Comparison of ENCODE assay signal across 17 mouse cellular contexts in genomic region chr17:48913437-48913836, GRCm38 (mm10). TPM values are rescaled to one million over a fixed set of nuclear protein-coding genes. Genes with fewer than 3 reads are reported as not detected.
DNase-seq lines count a peak whose midpoint lies in the region; ATAC-seq and TF ChIP-seq lines count a peak whose summit lies in the region.
"Had no signal": no experiment of that assay in that cellular context is flagged by ENCODE, and none has a peak within 500 bp of the region (broad histone marks: within the 10 kb centered on the region; RNA-seq: fewer than 3 reads in every experiment).

No protein-coding gene starts in this region.

- no peak for TF ChIP-seq EP300 in MEL (IDR thresholded peaks at IDR 0.05; ENCODE audit: low read depth in 1 of 2, low read length in 2 of 2)

- no peak for TF ChIP-seq POLR2A in MEL (IDR thresholded peaks at IDR 0.05; ENCODE audit: control insufficient read depth in 1 of 2, insufficient read depth in 1 of 2, low read depth in 1 of 2, low read length in 2 of 2, poor library complexity in 1 of 2)

- H3K27ac ChIP-seq in kidney, embryonic 16.5 days (ENCODE audit: low read length), result no peak overlapping the region
- no peak overlapping the region for H3K27ac ChIP-seq in MEL (ENCODE audit: control insufficient read depth, low read depth, low read length)
- no peak overlapping the region for H3K27ac ChIP-seq in embryonic facial prominence, embryonic 14.5 days (replicated peaks; ENCODE audit: low read depth, low read length)
- H3K27ac ChIP-seq in left cerebral cortex, adult 2 months, result no peak overlapping the region
- H3K27ac ChIP-seq: embryonic facial prominence, embryonic 12.5 days; forebrain, embryonic 12.5 days; heart, adult 2 months; liver, embryonic 13.5 days; midbrain, embryonic 12.5 days; neural tube, embryonic 12.5 days had no signal

- no peak for TF ChIP-seq CTCF in MEL (IDR thresholded peaks at IDR 0.05 in 2 of 3, conservative IDR thresholded peaks at IDR 0.05 in 1 of 3; ENCODE audit: control insufficient read depth in 1 of 3, insufficient read depth in 1 of 3, low read depth in 2 of 3, low read length in 3 of 3, poor library complexity in 1 of 3, severe bottlenecking in 1 of 3)
- no peak for TF ChIP-seq CTCF in left cerebral cortex, adult 2 months (IDR thresholded peaks at IDR 0.05)

- no peaks in the 10 kb centered on the region for H3K4me1 ChIP-seq in kidney, embryonic 16.5 days (ENCODE audit: insufficient read depth, low read length)
- no peaks in the 10 kb centered on the region for H3K4me1 ChIP-seq in MEL (ENCODE audit: control insufficient read depth in 1 of 2, insufficient read depth in 2 of 2, low read length in 2 of 2)
- no peaks in the 10 kb centered on the region for H3K4me1 ChIP-seq in embryonic facial prominence, embryonic 14.5 days (ENCODE audit: control insufficient read depth, insufficient read depth, low read length)
- H3K4me1 ChIP-seq: embryonic facial prominence, embryonic 12.5 days; forebrain, embryonic 12.5 days; liver, embryonic 13.5 days; midbrain, embryonic 12.5 days; neural tube, embryonic 12.5 days had no signal

- 30% methylated on average over 6 of the region's 6 CpGs for WGBS in kidney, embryonic 16.5 days
- WGBS in embryonic facial prominence, embryonic 14.5 days, result 42% methylated on average over 6 of the region's 6 CpGs

- peak; percentile 40 for DNase-seq in embryo, embryonic 10 days (ENCODE audit: low spot score)
- no peak for DNase-seq in embryo, embryonic 9.5 days (ENCODE audit: extremely low spot score)
- DNase-seq in kidney, postnatal 10 days, result peak; percentile 48
- DNase-seq in MEL (ENCODE audit: low read depth, low spot score), result peak; percentile 2
- DNase-seq in embryonic facial prominence, embryonic 14.5 days (ENCODE audit: low spot score), result peak; percentile 19
- no peak for DNase-seq in left cerebral cortex, adult 2 months (ENCODE audit: extremely low spot score in 1 of 2, low spot score in 2 of 2)
- DNase-seq in adipocyte (ENCODE audit: low spot score), result no peak
- DNase-seq: B cell, adult 2 months; cerebellum, adult 8-10 months; heart, adult 2 months; liver, embryonic 13.5 days had no signal

- no peak overlapping the region for H3K4me3 ChIP-seq in kidney, embryonic 16.5 days (ENCODE audit: low read length)
- H3K4me3 ChIP-seq in MEL (ENCODE audit: control insufficient read depth in 1 of 2, insufficient read depth in 1 of 2, low read depth in 2 of 2, low read length in 2 of 2), result no peak overlapping the region
- H3K4me3 ChIP-seq in embryonic facial prominence, embryonic 14.5 days (ENCODE audit: low read depth, low read length), result no peak overlapping the region
- H3K4me3 ChIP-seq in left cerebral cortex, adult 2 months, result no peak overlapping the region
- H3K4me3 ChIP-seq: embryonic facial prominence, embryonic 12.5 days; forebrain, embryonic 12.5 days; heart, adult 2 months; liver, embryonic 13.5 days; midbrain, embryonic 12.5 days; neural tube, embryonic 12.5 days had no signal

- H3K36me3 ChIP-seq in kidney, embryonic 16.5 days (ENCODE audit: insufficient read depth, low read length), result no peaks in the 10 kb centered on the region
- H3K36me3 ChIP-seq in MEL (ENCODE audit: control insufficient read depth in 1 of 2, insufficient read depth in 2 of 2, low read length in 2 of 2), result no peaks in the 10 kb centered on the region
- no peaks in the 10 kb centered on the region for H3K36me3 ChIP-seq in embryonic facial prominence, embryonic 14.5 days (ENCODE audit: control insufficient read depth, insufficient read depth, low read length)
- H3K36me3 ChIP-seq: embryonic facial prominence, embryonic 12.5 days; forebrain, embryonic 12.5 days; liver, embryonic 13.5 days; midbrain, embryonic 12.5 days; neural tube, embryonic 12.5 days had no signal

- no peak overlapping the region for H3K4me2 ChIP-seq in kidney, embryonic 16.5 days (replicated peaks; ENCODE audit: low read depth, low read length)
- H3K4me2 ChIP-seq in embryonic facial prominence, embryonic 14.5 days (ENCODE audit: low read depth, low read length), result no peak overlapping the region
- H3K4me2 ChIP-seq: embryonic facial prominence, embryonic 12.5 days; forebrain, embryonic 12.5 days; liver, embryonic 13.5 days; midbrain, embryonic 12.5 days; neural tube, embryonic 12.5 days had no signal

- no peaks in the 10 kb centered on the region for H3K79me2 ChIP-seq in MEL (ENCODE audit: control insufficient read depth, insufficient read depth, low read length, poor library complexity)

- TF ChIP-seq RAD21 in MEL (IDR thresholded peaks at IDR 0.05; ENCODE audit: low read depth, low read length), result no peak

- no peaks in the 10 kb centered on the region for H3K27me3 ChIP-seq in kidney, embryonic 16.5 days (ENCODE audit: insufficient read depth, low read length)
- H3K27me3 ChIP-seq in MEL (ENCODE audit: control insufficient read depth in 1 of 2, insufficient read depth in 2 of 2, low read length in 2 of 2), result no peaks in the 10 kb centered on the region; a peak in 1 of 4 replicates
- H3K27me3 ChIP-seq in embryonic facial prominence, embryonic 14.5 days (replicated peaks; ENCODE audit: control insufficient read depth, insufficient read depth, low read length), result no peaks in the 10 kb centered on the region
- H3K27me3 ChIP-seq: embryonic facial prominence, embryonic 12.5 days; liver, embryonic 13.5 days; neural tube, embryonic 12.5 days had no signal

- no peak for ATAC-seq in kidney, embryonic 16.5 days (ENCODE audit: low FRiP score, low TSS enrichment)
- no peak for ATAC-seq in embryonic facial prominence, embryonic 14.5 days (ENCODE audit: low read depth)
- ATAC-seq: intestine, postnatal 0 days had no signal

- no peaks in the 10 kb centered on the region for H3K9me3 ChIP-seq in kidney, embryonic 16.5 days (ENCODE audit: low read length)
- H3K9me3 ChIP-seq in MEL (replicated peaks; ENCODE audit: insufficient read depth, low read length), result no peaks in the 10 kb centered on the region
- no peaks in the 10 kb centered on the region for H3K9me3 ChIP-seq in embryonic facial prominence, embryonic 14.5 days (ENCODE audit: control insufficient read depth, low read length)
- H3K9me3 ChIP-seq: embryonic facial prominence, embryonic 12.5 days; forebrain, embryonic 12.5 days; liver, embryonic 13.5 days; midbrain, embryonic 12.5 days; neural tube, embryonic 12.5 days had no signal

- no peak overlapping the region for H3K9ac ChIP-seq in kidney, embryonic 16.5 days (replicated peaks; ENCODE audit: low read length)
- no peak overlapping the region for H3K9ac ChIP-seq in MEL (ENCODE audit: control insufficient read depth, low read depth, low read length, poor library complexity, severe bottlenecking)
- no peak overlapping the region for H3K9ac ChIP-seq in embryonic facial prominence, embryonic 14.5 days (ENCODE audit: low read depth, low read length)
- H3K9ac ChIP-seq: embryonic facial prominence, embryonic 12.5 days; forebrain, embryonic 12.5 days; liver, embryonic 13.5 days; midbrain, embryonic 12.5 days; neural tube, embryonic 12.5 days had no signal

- intact Hi-C loops in left cerebral cortex, adult 2 months (cut with DNase I), result no loop called here

TF ChIP-seq in MEL, 35 proteins besides CTCF, POLR2A, EP300 and RAD21:
- TF ChIP-seq POLR2AphosphoS2 (IDR thresholded peaks at IDR 0.05; ENCODE audit: low read length) (no peak), ZMIZ1 (IDR thresholded peaks at IDR 0.05; ENCODE audit: low read depth, low read length) (no peak), ETS1 (IDR thresholded peaks at IDR 0.05; ENCODE audit: low read depth, low read length) (no peak), NELFE (IDR thresholded peaks at IDR 0.05; ENCODE audit: low read depth, low read length) (no peak), ZNF384 (IDR thresholded peaks at IDR 0.05; ENCODE audit: low read depth, low read length) (no peak)

RNA-seq across cellular contexts. Expression of gene Lrfn2, which starts 18.7 kb away (rescaled TPM):
- polyA plus RNA-seq in kidney, embryonic 16.5 days (2015; fragmentation: Nextera tagmentation; extraction: Ambion mirVana), result 0.94 and 1.3 TPM in 2 replicates
- total RNA-seq in MEL (2012; rRNA removed), result not detected in 2 replicates
- not detected for polyA plus RNA-seq in MEL (2012; ENCODE audit: insufficient read depth in 1 of 2, insufficient read length in 2 of 2, low read depth in 1 of 2, low replicate concordance in 2 of 2, missing spikeins in 1 of 2)
- polyA plus RNA-seq in embryonic facial prominence, embryonic 14.5 days (2014; fragmentation: Nextera tagmentation; extraction: Ambion mirVana), result 0.79 and 1.2 TPM in 2 replicates
- 10 to 100 TPM; 36.9 to 38.9 TPM for total RNA-seq in left cerebral cortex, adult 2 months (2021)

Comparison
In these comparisons a context has a peak if more than half of its experiments do, and no peak if none do; other contexts are left out.
1. DNase-seq: peak in embryo, embryonic 10 days (single experiment), kidney, postnatal 10 days (single experiment), MEL (single experiment) and embryonic facial prominence, embryonic 14.5 days (single experiment); none in embryo, embryonic 9.5 days (single experiment), left cerebral cortex, adult 2 months (0 of 2) and adipocyte (single experiment).